Mouse (Mus musculus) lung, postnatal 25 days (tissue): ENCODE measurements around the gene Sgpl1.

ENCODE experiments used
- DNase-seq: peaks from one replicate; pipeline ENCODE4 v3.0.0; 2022; ENCODE audit warnings: low spot score

The Sgpl1 gene

DNA sequence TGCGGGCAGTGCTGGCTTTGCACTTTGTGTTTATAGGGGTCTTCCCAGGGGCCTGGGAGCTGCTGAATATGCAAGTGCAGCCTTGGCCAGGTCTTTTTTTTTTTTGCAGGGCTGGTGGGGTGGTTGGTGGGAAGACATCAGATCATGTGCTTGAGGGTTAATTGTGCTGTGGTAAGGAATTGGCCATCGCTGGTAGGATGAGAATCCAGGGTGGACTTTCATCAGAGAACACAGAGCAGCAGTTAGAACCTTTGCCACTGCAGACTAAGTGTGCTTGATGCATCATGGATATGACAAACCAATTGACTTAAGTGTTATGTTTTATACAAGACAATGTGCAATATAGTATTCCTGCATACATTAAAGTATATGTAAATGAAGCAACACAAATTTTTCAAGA is 62.1 kb downstream of the Sgpl1 start:
- no peak for DNase-seq

DNA sequence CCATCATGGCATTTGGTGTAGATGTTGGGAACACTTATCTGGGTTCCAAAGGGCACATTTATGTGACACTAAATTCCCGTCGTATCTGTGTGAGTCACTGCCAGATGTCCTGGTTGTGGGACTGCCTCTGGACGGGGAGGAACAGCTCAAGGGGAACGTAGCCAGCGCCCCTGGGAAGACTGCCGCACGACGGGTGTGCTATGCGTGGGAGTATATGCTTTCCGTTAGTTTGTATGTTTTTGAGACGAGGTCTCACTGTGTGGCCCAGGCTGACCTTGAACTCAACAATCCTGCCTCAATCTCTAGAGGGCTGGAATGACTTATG is 66.6 kb downstream of the Sgpl1 start:
- DNase-seq = no peak

DNA sequence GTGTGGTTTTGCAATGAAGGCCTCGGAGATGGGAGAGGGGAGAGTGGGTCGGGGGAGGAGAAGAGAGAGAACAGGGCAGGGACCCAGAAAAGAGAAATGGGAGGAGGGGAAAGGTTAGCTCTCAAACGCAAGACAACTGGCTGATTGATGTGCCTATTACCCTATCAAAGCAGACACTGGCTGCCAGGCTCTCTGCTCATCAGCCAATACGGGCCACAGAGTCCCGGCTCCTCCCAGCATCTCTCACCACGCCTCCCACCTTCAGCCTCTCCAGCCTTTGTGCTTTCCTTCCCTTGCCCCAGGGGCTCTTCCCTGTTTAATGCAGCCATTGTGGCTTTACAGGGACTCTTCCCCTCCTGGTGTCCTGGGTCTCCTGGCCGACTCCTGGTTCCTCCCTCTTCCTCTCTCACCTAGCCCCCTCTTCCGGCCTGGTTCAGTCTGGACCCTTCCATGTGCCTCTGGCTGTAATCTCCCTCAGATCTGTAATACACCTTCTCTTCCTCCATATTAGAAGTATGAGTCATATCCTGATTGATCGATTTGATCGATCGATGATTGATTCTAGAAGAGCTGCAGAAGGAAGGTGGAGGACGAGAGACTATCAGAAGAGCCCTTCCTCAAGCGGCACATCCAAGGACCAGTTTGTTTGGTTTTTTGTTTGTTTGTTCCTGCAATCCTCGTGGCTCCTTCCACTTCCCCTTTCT is 67.1 kb downstream of the Sgpl1 start:
- peak; percentile 78 for DNase-seq

DNA sequence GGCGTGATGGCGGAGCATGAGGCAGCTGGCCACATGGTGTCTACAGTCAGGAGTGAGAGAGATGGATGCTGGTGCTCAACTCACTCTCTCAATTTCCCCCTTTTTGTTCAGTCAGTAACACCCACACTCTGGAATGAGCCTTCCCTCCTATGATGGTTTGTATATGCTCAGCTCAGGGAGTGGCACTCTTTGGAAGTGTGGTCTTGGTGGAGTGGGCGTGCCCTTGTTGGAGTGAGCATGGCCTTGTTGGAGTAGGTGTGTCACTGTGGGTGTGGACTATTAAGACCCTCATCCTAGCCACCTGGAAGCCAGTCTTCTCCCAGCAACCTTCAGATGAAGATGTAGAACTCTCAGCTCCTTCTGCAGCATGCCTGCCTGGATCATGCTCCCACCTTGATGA is 71.9 kb downstream of the Sgpl1 start:
- no peak for DNase-seq

DNA sequence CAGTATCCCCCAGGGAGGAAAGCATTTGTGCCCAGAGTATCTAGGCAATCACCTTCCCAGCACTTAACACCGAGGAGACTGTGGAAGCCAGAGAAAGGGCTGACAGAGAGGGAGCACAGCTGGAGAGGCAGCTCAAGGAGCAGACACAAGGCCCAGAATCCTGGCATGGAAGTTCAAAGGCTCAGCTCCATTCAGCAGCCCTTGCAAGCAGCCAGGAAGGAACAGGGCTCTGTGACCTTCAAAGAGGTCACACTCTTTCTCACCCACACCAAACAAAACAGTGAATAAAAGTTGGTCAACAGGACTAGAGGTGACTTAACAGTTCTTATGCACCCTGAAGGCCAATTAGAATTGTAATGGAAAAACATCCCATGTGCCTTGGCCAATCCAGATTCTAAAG is 72.9 kb downstream of the Sgpl1 start:
- no peak for DNase-seq

DNA sequence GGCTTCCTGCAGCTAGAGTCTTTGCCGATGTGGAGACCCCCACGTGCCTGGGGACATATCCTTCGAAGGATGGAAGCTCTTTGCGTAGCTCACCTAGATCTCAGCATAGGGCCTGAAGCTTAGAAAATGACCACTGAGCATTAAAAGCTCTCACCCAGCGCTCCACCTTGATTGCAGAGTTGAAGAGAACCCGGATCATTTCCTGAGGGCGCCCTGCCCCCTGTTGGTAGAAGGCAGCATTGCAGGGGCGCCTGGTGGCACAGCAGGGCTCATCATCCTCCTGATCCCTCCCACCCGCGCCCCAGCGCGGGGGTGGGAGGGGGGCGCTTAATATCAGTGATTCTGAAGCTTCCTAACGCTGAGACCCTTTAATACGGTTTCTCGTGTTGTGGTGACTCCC is 75.2 kb downstream of the Sgpl1 start:
- peak; percentile 15 for DNase-seq

DNA sequence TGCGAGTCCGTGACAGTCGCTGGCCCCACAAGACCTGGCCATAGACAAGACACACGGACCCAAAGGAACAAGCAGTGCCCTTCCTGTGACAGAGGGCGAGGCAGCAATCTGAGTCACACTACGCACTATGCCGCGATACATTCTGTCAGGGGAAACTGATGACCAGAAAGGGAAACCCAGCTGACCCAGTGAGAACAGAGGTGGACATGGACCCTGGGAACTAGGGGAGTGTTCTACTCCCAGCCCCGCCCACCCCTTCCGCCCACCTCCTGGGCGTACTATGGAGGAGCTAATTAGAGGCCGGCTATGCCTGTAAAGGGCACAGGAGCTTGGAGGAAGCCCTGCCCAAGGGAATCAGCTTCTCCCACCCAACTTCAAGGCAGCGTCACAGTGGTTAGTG is 78.3 kb downstream of the Sgpl1 start:
- DNase-seq = no peak

DNA sequence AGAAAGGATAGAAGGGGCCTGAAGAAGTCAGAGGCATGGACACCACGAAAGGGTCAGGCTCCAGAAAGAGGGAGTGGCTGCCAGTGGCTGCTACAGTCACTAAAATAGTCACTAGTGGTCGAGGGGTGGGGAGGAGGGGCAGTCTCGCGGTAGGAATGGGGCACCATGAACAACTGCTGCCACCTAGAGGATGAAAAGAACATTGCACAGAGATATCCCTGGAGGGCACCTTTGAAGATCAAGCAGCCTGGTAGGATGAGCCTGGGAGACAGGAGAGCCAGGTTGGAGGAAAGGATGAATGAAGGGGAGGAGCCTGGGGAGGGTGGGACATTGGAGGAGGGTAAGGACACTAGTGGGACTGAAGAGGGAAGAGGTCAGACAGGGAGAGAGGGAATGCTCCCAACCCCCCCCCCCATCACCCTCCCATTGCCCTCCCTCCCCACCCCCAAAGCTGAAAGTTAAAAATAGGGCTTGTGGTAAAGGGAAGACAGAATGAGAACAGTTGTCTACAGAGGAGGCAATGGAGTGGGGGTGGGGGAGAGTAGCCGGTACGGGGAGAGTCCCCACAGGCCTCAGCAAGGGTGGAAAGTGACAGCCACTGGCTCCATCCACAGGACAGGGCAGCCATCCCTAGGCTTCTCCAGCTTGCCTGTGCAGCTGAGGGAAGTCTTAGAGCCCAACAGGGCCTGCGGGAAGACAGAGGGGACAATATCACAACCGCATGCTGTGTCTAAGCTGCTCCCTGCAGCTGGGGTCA is 78.9 kb downstream of the Sgpl1 start:
- peak; percentile 53 for DNase-seq

DNA sequence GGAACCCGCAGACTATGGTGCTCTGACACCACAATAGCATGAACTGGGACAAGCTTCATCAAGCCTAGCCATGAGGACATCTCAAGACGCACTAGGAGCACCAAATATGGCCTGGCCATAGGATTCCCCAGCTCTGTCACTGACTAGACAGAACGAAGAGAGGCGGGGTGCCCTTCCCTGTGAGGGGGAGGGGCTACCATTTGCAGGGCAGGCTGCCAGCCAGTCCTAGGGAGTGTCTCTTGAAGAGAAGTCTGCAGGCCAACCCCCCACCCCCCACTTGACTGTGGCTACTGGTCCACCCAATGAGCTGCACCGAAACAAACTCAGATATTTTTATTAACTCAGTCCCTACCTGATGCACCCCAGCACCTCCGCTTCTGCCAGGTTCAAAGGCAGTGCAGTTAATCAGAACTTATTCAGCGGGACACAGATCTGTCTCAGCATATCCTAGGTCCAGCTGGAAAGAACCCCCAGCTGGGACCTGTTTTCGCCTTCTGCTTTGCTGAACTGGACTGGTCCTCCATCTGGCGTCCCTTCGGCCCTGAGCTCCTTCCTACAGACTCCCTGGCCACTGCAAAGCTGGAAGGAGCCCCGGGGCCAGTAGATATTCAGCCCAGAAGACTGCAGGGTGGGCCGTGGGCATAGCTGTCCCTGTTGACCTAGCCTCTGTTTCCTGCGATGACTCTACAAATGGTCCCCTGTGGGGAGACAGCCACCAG is 82.1 kb downstream of the Sgpl1 start:
- no peak for DNase-seq

DNA sequence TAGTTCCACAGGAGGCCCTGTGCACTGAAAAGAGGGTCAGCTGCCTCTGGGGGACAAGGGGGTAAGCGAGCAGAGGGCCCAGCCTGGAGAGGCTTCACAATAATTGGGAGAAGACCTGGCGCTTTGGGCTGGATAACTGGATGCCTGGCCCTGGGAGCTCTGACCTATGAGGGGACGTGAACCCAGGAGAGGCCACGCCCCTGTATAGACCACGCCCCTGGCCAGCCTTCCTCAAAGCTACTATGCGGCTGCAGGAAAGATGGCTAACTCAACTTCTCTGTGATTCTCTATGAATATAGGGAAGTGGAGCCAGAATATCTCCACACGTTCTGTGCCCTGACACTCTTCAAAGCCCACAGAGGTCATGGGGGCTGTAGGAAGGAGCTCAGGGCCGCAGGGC is 82.9 kb downstream of the Sgpl1 start:
- DNase-seq = no peak

DNA sequence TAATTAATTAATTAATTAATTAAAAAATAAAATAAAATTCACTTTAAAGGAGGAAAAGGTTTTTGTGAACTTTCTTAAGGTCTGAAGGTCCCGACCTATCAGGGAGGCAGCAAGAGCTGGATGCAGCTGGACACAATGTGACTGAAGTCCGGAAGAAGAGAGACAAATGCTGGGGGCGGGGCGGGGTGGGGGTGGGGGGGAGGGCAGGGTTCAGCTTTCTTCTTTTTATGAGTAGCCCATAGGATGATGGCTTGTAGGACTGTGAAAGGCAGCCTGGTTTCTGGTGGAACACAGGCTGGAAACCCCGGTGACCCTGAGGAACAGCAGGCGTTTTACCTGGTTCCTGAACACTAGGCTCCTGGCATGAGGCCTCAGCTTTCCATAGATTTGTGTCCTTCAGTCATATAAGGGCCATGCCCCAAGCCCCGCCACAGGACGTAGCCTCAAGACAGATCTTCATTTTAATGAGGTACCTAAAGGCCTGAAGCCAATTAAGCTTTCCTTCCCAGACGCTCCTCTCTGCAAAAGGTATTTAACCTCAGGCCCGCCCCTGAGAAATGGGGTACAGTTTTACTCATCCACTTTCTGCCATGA is 84.1 kb downstream of the Sgpl1 start:
- DNase-seq = no peak

DNA sequence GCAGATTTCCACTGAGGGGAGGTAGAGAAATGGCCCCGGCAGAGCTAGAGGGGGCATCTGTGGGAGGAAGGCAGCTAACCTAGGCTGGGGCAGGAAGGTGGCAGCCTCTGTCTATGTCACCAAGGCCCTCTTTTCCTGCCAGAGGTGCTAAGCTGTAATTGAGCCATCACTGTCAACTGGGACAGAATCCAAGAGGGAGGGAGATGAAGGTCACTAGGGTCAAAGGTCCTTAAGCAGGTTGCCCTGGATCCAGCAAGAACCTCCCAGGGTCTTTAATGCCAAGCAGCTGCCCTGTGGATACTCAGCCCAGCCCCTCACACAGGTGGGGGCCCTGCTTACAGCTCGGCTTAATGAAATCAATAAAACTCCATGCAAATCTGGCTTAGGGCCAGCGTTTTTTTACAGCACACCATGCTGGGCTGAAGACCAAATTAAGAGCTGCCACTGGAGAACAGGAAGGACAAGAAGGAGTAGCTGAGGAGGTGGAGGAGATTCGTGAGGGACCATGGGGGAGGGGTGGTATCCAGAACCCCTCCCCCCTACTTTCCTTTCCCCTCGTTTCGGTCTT is 87.9 kb downstream of the Sgpl1 start:
- DNase-seq = no peak

DNA sequence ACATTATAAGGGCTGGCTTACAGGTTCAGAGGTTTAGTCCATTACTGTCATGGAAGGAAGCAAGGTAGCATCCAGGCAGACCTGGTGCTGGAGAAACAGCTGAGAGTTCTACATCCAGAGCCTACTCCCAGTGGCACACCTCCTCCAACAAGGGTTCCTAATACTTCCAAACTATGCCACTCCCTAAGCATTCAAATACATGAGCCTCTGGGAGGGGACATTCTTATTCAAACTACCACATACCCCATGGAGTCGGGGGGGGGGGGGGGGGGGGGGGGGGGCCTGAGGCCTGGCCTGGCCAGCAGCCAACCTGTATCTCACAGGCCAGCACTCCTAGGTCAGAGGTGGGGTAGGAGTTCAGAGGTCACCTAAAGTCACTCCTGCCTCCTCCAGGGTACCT is 88.4 kb downstream of the Sgpl1 start:
- no peak for DNase-seq

DNA sequence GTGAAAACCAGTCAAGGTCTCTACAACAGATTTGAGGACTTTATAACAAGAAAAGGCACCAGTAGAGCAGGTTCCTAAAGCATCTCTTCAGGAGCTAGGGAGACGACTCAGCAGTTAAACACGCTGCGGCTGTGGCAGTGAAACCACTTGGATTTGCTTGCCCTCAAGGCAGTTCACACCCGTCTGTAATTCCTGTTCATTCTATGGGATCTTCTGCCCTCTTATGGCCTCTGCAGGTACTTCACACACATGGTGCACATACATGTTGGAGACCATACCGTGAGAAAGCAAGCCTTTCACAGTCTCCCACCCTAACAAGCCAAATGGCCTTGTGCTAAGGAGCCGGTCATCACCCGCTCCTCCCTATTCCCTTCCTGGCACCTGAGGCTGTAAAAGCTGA is 90.8 kb downstream of the Sgpl1 start:
- DNase-seq = no peak

DNA sequence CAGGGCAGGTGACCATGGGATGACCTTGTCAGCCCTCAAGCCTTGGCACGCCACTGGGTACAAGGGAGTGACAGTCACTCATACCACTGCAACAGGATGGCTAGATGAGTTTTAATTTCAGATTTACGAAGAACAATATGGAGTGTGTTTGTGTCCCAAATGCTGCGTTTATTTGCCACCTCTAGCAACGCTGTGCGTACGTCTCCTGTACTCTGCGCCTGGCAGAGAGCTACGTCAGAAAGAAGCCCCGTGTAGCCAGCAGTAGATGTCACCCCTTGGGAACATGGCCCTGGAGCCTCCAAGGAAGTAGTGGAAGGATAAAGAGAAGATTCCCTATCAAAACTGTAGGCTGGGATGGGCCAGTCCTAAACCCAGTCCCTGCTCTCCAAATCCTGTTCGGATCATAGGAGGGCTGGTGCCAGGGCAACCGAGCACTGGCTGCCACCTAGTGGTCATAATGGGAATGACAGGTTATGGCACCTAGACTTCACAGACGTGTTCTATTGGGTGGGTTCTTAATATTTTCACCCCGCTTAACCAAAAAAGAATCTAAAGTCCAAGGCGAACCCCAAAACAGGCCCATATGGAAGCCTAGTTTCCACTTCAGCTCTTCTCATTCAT is 95.4 kb downstream of the Sgpl1 start:
- DNase-seq = peak; percentile 51
